Mouse (Mus musculus) embryonic stem cell, embryonic (primary cell): ENCODE data around the gene Them7.

Experiments
- CTCF ChIA-PET, 4 experiments: fragments of 300-600 bp in 2 of 4; fragments of 350-600 bp in 2 of 4; sonication (Branson Sonifier 250); formaldehyde crosslinking; loops; one replicate each; lab custom pipeline; 2022; ENCODE audit warnings: inconsistent platforms in 2 of 4; lab: Charles Lee
- POLR2A ChIA-PET, 4 experiments: fragments of 300-600 bp in 2 of 4; fragments of 350-600 bp in 2 of 4; sonication (Branson Sonifier 250); formaldehyde crosslinking; loops; one replicate each; lab custom pipeline; 2022; ENCODE audit warnings: antibody characterized with exemption in 4 of 4, inconsistent platforms in 1 of 4; lab: Charles Lee

Them7 gene

GRCm38 (mm10) chr2:105379682-105380081 lies 155.6 kb downstream of the Them7 start:
- ChIA-PET POLR2A (interaction anchor here in 3 of 4 experiments (0.6 to 1.8 kb wide), 3 partner anchors 9 to 53 kb away, joined by 4 to 12 read pairs (median 5); no protein-coding TSS in a partner anchor), CTCF (interaction anchor here in 1 of 4 experiments (0.6 kb wide), 1 partner anchor 11 kb away, joined by 4 read pairs; no protein-coding TSS in a partner anchor)

- CTCF ChIA-PET, result no interaction called here
- POLR2A ChIA-PET, result interaction anchor here in 2 of 4 experiments (0.7 to 0.8 kb wide), 2 partner anchors 13 to 51 kb away, joined by 3 to 12 read pairs; no protein-coding TSS in a partner anchor
Measured at GRCm38 (mm10) chr2:105380757-105381319, 156.7 kb downstream of the Them7 start.

- POLR2A ChIA-PET, result interaction anchor here in 2 of 4 experiments (0.7 to 2.4 kb wide), 3 partner anchors 9 to 18 kb away, joined by 3 to 13 read pairs (median 3); partner anchors contain the start of gene Rcn1 (in 1 of the 2)
- CTCF ChIA-PET, result no interaction called here
Measured at GRCm38 (mm10) chr2:105383063-105383462, 158.9 kb downstream of the Them7 start.

DNA sequence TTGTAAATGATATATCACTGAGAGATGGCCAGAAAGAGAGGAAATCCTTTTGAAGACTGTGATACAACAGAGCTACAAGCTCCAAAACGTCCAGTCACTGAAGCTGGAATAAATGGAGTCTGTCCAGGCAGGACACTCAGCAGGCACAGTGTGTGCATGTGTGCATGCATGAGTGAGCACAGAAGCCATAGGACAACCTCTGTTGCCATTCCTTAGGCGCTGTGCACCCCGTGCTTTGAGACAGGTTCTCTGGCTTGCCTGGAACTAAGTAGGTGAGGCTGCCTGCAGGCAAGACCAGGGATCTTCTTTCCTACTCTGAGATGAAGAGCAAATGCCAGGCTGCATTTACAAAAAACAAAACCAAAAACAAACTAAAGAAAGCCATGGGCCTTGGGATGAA lies 160.9 kb downstream of the Them7 start:
- ChIA-PET CTCF (no interaction called here), POLR2A (interaction anchor here in 2 of 4 experiments (1.0 to 2.6 kb wide), 4 partner anchors 10 to 44 kb away, joined by 3 to 7 read pairs (median 4); no protein-coding TSS in a partner anchor)

DNA sequence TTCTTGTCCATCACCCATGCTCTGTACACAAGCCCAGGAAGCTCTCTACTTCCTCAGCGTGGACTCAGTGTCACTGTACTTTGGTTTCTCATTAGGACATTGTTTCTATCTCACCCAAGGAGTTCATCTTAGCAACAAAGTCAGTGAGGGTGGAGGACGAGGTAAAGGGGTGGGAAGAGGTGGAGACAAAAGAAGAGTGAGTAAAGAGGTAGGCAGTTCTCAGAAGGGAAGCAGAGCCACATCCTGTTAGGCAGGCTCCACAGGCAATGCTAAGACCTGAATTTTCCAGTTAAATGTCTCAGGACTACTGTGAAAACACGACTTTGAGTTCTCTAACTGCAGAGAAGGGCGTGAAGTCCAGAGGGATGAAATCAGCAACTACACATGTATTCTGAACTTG lies 162.3 kb downstream of the Them7 start:
- ChIA-PET POLR2A (interaction anchor here in 1 of 4 experiments (1.5 to 2.6 kb wide), 2 partner anchors 9 to 12 kb away, joined by 7 to 9 read pairs; partner anchors contain the start of gene Rcn1), CTCF (no interaction called here)

DNA sequence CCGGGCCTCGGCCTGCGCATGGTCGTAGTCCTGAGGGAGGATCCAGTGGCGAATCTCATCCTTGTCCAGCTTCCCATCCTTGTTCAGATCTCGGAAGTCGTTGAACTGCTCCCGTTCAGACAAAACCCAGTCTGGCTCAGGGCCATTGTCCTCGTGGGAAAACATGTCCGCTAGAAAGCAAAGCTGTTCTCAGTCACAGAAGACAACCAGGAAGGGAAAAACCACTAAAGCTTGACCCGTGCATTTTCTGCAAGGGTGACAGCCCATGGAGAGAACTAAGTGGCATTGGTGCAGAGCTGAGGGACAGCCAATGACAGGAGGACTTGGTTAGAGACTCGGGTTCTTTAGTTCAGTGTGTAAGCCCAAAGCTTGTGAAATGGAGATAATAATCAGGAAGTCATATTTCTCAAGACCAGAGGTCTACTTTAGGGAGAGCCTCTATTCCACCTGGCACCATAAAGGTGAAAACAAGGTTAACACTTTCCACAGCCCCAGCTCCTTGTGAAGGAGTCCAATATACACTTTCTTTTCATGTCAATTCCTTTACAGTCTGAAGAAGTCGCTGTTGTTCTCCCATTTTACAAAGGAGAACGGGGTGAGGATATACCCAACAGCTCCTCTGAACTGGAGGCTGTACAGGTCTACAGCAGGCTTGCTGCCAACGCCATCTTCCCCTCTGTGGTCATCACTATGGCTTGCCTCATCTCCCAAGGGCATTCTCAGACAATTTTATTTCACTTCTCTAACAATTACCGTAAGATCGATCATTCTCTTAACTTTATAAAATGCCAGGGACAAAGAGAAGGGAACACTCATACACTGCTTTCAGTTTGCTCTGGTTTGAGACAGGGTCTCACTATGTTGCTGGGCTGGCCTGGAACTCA lies 165.1 kb downstream of the Them7 start:
- ChIA-PET POLR2A (interaction anchor here in 3 of 4 experiments (0.6 to 2.8 kb wide), 10 partner anchors 9 to 515 kb away, joined by 3 to 24 read pairs (median 3); partner anchors contain the start of genes Elp4 (in 1 of the 3), Immp1l (in 1 of the 3) and Rcn1 (in 1 of the 3)), CTCF (no interaction called here)

DNA sequence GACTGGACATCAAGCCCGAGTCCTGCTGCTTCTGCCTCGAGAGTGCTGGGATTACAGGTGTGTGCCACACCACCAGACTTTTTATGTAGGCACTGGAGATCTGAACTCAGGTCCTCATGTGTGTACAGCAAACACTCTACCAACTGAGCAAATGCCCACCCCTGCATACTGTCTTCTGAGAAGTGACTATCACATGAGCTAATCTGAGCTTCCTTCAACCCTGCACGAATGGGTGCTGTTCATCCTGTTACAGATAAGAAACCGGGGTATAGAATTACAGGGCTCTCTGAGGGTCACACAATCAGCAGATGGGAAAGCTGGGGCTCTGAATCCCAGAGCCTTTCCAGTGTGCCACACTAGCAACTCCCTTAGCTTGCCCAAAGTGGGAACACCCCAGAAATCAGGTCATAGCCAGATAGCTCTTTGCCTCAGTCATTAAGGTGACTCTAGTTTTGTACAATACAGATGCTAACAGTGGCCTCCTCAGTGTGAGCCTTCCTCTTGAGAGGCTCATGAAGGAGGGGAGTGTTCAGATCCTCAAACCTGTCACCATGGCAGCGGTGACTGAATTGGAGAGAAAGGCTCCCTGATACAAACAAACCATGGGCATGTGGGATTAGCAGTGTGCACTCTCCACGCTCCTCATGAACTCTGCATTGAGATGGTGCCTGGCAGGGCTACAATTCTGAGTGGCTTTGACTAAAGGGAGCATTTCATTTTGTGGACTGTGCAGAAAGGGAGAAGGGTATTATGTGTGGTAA lies 166.7 kb downstream of the Them7 start:
- CTCF ChIA-PET, result interaction anchor here in 1 of 4 experiments (0.6 kb wide), 1 partner anchor 11 kb away, joined by 4 read pairs; no protein-coding TSS in a partner anchor
- POLR2A ChIA-PET, result interaction anchor here in 3 of 4 experiments (1.4 to 3.0 kb wide), 7 partner anchors 7 to 23 kb away, joined by 3 to 24 read pairs (median 4); partner anchors contain the start of gene Rcn1 (in 1 of the 3)

DNA sequence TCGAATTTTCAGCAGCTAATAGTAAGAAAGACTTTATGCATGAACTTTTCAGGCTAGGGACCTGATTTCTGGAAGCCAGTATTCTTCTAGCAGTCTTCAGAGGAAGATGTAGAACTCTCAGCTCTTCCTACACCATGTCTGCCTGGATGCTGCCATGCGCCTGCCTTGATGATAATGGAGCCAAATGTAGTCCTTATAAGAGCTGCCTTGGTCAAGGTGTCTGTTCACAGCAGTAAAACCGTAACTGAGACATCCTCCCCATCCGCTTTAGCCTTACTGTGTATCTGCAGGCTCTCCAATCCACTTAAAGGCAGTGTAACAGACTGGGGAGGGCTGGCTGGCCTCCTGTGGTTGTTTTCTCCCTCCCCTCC lies 167.3 kb downstream of the Them7 start:
- POLR2A ChIA-PET, result interaction anchor here in 3 of 4 experiments (1.4 to 3.0 kb wide), 6 partner anchors 8 to 23 kb away, joined by 3 to 13 read pairs (median 4); no protein-coding TSS in a partner anchor
- CTCF ChIA-PET, result interaction anchor here in 1 of 4 experiments (0.6 to 0.7 kb wide), 2 partner anchors 13 to 52 kb away, joined by 3 to 5 read pairs; no protein-coding TSS in a partner anchor

- CTCF ChIA-PET, result interaction anchor here in 2 of 4 experiments (0.5 to 0.7 kb wide), 3 partner anchors 19 to 284 kb away, joined by 3 to 5 read pairs (median 4); no protein-coding TSS in a partner anchor
- POLR2A ChIA-PET, result interaction anchor here in 3 of 4 experiments (0.6 to 3.0 kb wide), 11 partner anchors 9 to 529 kb away, joined by 3 to 13 read pairs (median 4); no protein-coding TSS in a partner anchor
Measured at GRCm38 (mm10) chr2:105392514-105392913, 168.4 kb downstream of the Them7 start.

GRCm38 (mm10) chr2:105394375-105394774 lies 170.3 kb downstream of the Them7 start:
- CTCF ChIA-PET, result interaction anchor here in 1 of 4 experiments (1.3 kb wide), 1 partner anchor 54 kb away, joined by 3 read pairs; no protein-coding TSS in a partner anchor

GRCm38 (mm10) chr2:105396066-105396465 lies 171.9 kb downstream of the Them7 start:
- ChIA-PET CTCF (interaction anchor here in 1 of 4 experiments (1.2 kb wide), 1 partner anchor 25 kb away, joined by 3 read pairs; no protein-coding TSS in a partner anchor), POLR2A (interaction anchor here in 2 of 4 experiments (0.6 to 5.8 kb wide), 11 partner anchors 10 to 508 kb away, joined by 3 to 25 read pairs (median 3); partner anchors contain the start of genes Elp4 (in 1 of the 2) and Immp1l (in 1 of the 2))

More at GRCm38 (mm10) chr2:105394375-105394774, 170.3 kb downstream of the Them7 start:
- POLR2A ChIA-PET, result interaction anchor here in 1 of 4 experiments (1.6 to 5.8 kb wide), 4 partner anchors 8 to 24 kb away, joined by 3 to 25 read pairs (median 6); no protein-coding TSS in a partner anchor

DNA sequence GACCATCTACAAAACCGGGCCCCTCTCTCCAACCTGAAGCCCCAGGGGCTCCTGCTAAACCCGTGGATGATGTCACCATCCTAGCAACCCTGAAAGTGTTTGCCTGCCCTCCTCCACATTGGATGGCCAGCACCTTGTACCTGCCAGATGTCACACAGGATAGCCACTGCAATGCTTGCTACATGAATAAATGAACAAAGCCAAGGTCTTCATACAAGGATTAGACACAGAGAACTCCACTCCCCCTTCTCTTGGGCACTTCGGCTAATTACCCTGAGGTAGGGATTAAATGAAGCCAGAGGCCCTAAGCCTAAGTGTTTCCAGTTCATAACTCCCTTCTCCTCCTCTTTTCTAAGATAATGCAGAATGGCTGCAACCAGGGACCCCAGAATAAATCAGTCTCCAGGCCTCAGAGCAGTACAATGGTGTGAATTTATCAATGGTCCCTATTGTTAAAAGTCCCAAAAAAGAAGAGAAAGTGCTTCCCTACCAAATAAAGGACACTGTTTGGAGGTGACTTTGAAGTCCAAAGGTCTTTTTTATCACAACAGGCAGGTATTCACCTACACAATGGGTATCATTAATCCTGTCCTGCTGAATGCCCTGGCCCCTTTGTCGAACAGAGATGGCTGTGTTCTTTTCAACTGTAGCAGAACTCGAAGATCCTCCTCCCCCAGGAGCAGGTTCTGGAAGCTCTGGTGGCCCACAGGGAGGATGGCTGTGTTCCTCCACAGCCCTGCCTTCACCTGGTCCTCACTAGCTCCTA lies 173.5 kb downstream of the Them7 start:
- ChIA-PET CTCF (interaction anchor here in 1 of 4 experiments (0.8 kb wide), 1 partner anchor 86 kb away, joined by 3 read pairs; no protein-coding TSS in a partner anchor), POLR2A (interaction anchor here in 3 of 4 experiments (0.6 to 5.8 kb wide), 18 partner anchors 8 to 507 kb away, joined by 3 to 25 read pairs (median 4); partner anchors contain the start of genes Elp4 (in 1 of the 3) and Immp1l (in 1 of the 3))

DNA sequence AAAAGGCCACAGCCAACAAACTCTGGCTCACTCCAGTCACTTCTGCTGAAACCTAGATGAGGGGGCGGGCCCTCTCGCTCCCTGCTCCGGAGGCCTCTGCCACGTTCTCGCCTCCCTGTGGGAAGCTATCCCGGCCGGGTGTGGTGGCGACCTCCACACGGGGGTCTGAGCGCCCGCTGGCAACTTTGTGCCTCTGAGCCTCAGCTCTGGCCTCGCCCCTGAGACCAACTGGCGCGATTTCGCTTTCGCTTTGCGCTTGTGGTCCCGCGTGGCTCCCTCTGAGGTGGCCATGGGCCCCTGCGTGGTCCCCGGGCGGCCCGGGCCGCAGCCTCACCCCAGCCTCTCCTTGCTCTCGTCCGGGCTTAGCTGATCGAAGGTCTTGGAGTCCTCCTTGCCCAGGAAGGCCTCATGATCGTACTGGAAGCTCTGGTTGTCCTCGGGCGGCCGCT lies 174.5 kb downstream of the Them7 start:
- ChIA-PET POLR2A (interaction anchor here in 3 of 4 experiments (0.5 to 5.8 kb wide), 36 partner anchors 9 to 845 kb away, joined by 3 to 25 read pairs (median 3); partner anchors contain the start of genes Elp4 (in 1 of the 3) and Immp1l (in 1 of the 3)), CTCF (interaction anchor here in 1 of 4 experiments (0.8 to 1.5 kb wide), 2 partner anchors 87 kb away, joined by 3 read pairs; no protein-coding TSS in a partner anchor)

DNA sequence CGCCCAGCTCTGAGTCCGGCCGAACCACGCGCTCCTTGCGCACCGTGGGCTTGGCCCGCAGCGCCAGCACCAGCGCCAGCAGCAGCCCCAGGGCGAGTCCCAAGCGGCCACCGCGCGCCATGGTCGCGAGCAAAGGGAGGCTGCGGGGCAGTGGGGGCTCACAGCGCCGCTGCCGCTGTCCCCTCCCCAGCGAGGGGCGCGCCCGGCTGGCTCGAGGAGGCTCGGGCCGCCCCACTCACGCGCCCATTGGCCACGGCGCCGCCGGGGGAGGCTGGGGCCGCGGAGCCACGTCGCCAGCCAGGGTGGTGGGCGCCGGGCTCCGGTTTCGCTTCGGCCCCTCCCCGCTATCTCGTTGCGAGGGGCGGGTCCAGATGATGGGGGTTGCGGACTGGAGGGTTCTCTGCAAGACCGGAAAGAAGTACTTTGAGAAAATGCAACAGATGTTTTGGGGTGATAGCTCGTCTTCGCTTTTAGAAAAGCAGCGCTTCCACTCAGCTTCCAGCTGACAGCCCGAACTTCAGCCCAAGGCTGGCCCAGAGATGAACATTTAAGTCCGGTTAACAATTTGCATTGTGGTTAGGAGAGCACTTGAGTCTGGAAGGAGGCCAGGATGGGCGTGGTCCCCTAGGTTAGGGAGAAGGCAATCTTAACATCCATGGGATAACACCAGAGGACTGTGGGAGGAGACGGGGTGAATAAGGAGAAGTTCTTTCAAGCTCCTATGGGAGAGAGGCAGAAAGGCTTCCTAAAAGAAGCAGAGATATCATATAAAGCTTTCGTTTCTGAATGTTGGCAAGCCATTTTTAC lies 175.2 kb downstream of the Them7 start, which contains the start of gene Rcn1:
TSS of gene Rcn1 (minus strand) at position 235 of the 807 bp plus-strand sequence.
- POLR2A ChIA-PET, result interaction anchor here (0.6 to 5.8 kb wide), 38 partner anchors 9 to 845 kb away, joined by 3 to 25 read pairs (median 3); no protein-coding TSS in a partner anchor
- CTCF ChIA-PET, result interaction anchor here in 1 of 4 experiments (1.5 kb wide), 1 partner anchor 88 kb away, joined by 3 read pairs; no protein-coding TSS in a partner anchor

GRCm38 (mm10) chr2:105400558-105400957 lies 176.4 kb downstream of the Them7 start:
- ChIA-PET POLR2A (interaction anchor here in 2 of 4 experiments (0.6 to 3.8 kb wide), 12 partner anchors 10 to 407 kb away, joined by 3 to 24 read pairs (median 4); no protein-coding TSS in a partner anchor), CTCF (interaction anchor here in 1 of 4 experiments (1.2 kb wide), 1 partner anchor 60 kb away, joined by 4 read pairs; no protein-coding TSS in a partner anchor)
